Mouse (Mus musculus) spleen, adult 2 months (tissue): ENCODE results near the gene Prkca. TPM values are rescaled to one million over a fixed set of nuclear protein-coding genes. Genes with fewer than 3 reads are reported as not detected.
A peak's percentile ranks its signal among the peaks of the same experiment; 100 is the strongest.

Source experiments
- DNase-seq, 2 experiments: peaks; one replicate each; pipeline versions ENCODE4 v3.0.0 to v3.0.0-alpha.2; 2012 to 2021; ENCODE audit warnings: low spot score in 2 of 2, low read depth in 1 of 2
- H3K27ac ChIP-seq: fragments of 200-500 bp; 2 replicates; pipeline ENCODE4 v1.5.1; 2012; ENCODE audit warnings: low read length, inconsistent platforms; ENCODE audit not compliant: insufficient read depth
- H3K27me3 ChIP-seq: fragments of 200-500 bp; 2 replicates; pipeline ENCODE4 v1.6.1; 2012; ENCODE audit warnings: mild to moderate bottlenecking, moderate library complexity, low read length, inconsistent platforms; ENCODE audit not compliant: control insufficient read depth, insufficient read depth
- H3K36me3 ChIP-seq: fragments of 200-500 bp; 2 replicates; pipeline ENCODE4 v1.6.1; 2012; ENCODE audit warnings: mild to moderate bottlenecking, low read length, inconsistent platforms; ENCODE audit not compliant: control insufficient read depth, insufficient read depth
- H3K4me1 ChIP-seq: fragments of 200-500 bp; 2 replicates; pipeline ENCODE4 v1.6.1; 2011; ENCODE audit warnings: inconsistent platforms; ENCODE audit not compliant: control insufficient read depth, insufficient read depth, insufficient read length
- H3K4me3 ChIP-seq: fragments of 200-500 bp; 2 replicates; pipeline ENCODE4 v1.5.1; 2011; ENCODE audit warnings: mild to moderate bottlenecking, inconsistent platforms; ENCODE audit not compliant: insufficient read depth, insufficient read length; ENCODE audit errors: extremely low read depth
- CTCF ChIP-seq: fragments of 200-500 bp; IDR thresholded peaks from 2 replicates; pipeline ENCODE4 v1.5.1; 2011; ENCODE audit warnings: mild to moderate bottlenecking, inconsistent platforms; ENCODE audit not compliant: insufficient read depth, insufficient read length, insufficient replicate concordance; ENCODE audit errors: extremely low read depth
- POLR2A ChIP-seq: fragments of 200-500 bp; IDR thresholded peaks from 2 replicates; pipeline ENCODE4 v1.6.1; 2011; ENCODE audit warnings: low read depth, low read length, inconsistent platforms
- WGBS: fragments of 180-500 bp; shearing (Covaris S2); methylation state at CpG from one replicate; pipeline ENCODE4 v1.1.7; 2018; 5-methylcytosine and 5-hydroxymethylcytosine counted together
- polyA plus RNA-seq: library from polyadenylated mRNA; depleted of rRNA; stranded (reverse); fragments of >200 nt; gene quantifications from 2 replicates; pipeline ENCODE4 v1.2.3, GENCODE M21; 2012

Prkca gene
- polyA plus RNA-seq, 1 experiment = 8.4 TPM

GRCm38 (mm10) chr11:108061571-108062479 lies 281.9 kb downstream of the Prkca start:
- no peak overlapping the region for H3K4me3 ChIP-seq
- no peak for TF ChIP-seq POLR2A
- no peak for TF ChIP-seq CTCF
- H3K36me3 ChIP-seq = no peaks in the 10 kb centered on the region; the same call in 1 of the 2 replicates
- H3K27ac ChIP-seq = 0 out of 2 replicates have a peak overlapping the region, but pooled peaks have one; percentile 14
- DNase-seq = no peak
- no peaks in the 10 kb centered on the region for H3K4me1 ChIP-seq
- H3K27me3 ChIP-seq = no peaks in the 10 kb centered on the region
- 91% methylated on average over 17 of the region's 17 CpGs for WGBS

DNA sequence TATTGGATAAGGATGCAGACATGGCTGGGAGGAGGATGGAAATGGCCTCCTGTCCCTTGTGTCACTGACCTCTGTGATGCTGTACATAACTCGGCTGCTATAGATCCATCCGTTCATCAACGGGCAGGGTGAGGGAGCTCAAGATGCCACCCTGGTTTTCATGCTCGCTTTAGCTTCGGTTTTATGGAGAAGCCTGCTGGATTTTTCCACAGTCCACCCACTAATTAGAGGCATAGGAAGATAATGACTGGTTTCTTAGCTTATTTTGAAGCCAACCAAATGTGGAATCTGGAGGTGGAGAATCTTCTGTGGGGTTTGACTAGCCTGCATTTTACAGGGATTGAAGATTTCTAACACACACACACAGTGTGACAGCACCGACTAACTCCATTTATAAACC lies 286.6 kb downstream of the Prkca start:
- H3K4me3 ChIP-seq = no peak overlapping the region

DNA sequence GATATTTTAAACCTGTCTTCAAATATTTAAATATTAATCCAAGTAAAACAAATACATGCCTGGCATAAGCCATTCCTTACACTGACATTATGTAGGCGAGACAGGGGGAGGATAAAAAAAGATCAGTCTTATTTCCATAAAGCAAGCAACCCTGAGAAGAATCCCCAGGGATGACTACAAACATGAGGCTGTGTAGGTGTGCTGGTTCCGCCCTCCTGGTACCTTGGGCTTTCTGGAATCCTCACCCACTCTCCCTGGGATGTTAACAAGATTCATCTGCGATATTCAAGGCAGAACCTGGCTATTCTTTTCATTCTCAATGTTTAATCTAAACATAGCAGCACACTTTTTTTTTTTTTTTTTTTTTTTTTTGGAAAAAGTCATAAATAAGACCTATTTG lies 289.1 kb downstream of the Prkca start:
- 90% methylated on average over 3 of the region's 3 CpGs for WGBS
- Histone ChIP-seq H3K27me3 (no peaks in the 10 kb centered on the region), H3K4me3 (no peak overlapping the region), H3K4me1 (no peaks in the 10 kb centered on the region), H3K27ac (no peak overlapping the region), H3K36me3 (no peaks in the 10 kb centered on the region; the same call in none of the 2 replicates)
- DNase-seq = no peak
- no peak for TF ChIP-seq POLR2A
- TF ChIP-seq CTCF = no peak

More for the DNA sequence above, 286.6 kb downstream of the Prkca start:
- H3K27me3 ChIP-seq = no peaks in the 10 kb centered on the region
- H3K4me1 ChIP-seq = no peaks in the 10 kb centered on the region
- H3K27ac ChIP-seq = no peak overlapping the region
- WGBS = 91% methylated on average over 6 of the region's 6 CpGs
- no peak for DNase-seq
- no peaks in the 10 kb centered on the region; the same call in 1 of the 2 replicates for H3K36me3 ChIP-seq
- TF ChIP-seq POLR2A (no peak), CTCF (no peak)

- no peaks in the 10 kb centered on the region; the same call in none of the 2 replicates for H3K36me3 ChIP-seq
- no peak overlapping the region for H3K4me3 ChIP-seq
- 91% methylated on average over 10 of the region's 10 CpGs for WGBS
- no peak overlapping the region for H3K27ac ChIP-seq
- H3K27me3 ChIP-seq = no peaks in the 10 kb centered on the region
- no peak for DNase-seq
- TF ChIP-seq CTCF = no peak
- no peak for TF ChIP-seq POLR2A
- no peaks in the 10 kb centered on the region for H3K4me1 ChIP-seq
These were observed 290.0 kb downstream of the Prkca start for GRCm38 (mm10) chr11:108053746-108054145.

DNA sequence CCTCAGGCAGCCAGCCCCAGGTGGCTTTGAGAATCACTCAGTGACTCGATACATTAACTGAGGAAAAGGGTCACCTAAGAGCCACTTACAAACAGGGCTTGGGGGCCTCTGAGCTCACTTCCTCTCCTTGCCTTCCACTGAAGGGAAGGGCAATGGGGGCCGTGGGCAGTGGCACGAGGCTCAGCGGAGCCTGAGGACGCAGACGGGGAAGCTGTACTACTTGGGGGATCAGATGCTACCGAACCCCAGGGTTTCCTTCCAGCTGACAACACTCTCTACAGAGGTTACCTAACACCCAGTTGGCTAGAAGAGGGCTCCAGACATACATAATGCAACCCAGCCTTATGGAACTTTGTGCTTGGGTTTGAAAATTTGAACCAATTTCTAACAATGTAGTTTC lies 302.1 kb downstream of the Prkca start:
- no peaks in the 10 kb centered on the region for H3K36me3 ChIP-seq
- H3K4me3 ChIP-seq = no peak overlapping the region
- TF ChIP-seq POLR2A (no peak), CTCF (no peak)
- DNase-seq = no peak
- WGBS = 67% methylated on average over 7 of the region's 7 CpGs
- no peaks in the 10 kb centered on the region for H3K27me3 ChIP-seq
- H3K4me1 ChIP-seq = no peaks in the 10 kb centered on the region
- no peak overlapping the region for H3K27ac ChIP-seq

DNA sequence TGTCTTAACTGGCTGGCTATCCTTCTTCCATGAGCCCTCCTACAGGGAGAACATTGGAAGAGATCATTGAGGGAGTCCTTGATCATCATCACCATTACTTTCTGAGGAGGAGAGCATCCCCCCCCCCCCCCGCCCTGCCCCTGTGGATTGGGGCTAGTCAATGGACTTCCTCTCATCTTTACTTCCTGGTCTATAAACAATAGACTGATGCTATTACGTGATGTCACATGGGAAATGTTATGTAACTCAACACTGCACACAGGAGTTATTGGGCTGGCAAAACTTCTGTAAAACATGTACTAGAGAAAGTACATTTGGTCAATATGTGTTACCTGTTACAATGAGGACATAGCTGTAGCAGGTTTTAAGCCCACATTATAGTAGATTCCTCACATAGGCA lies 302.9 kb downstream of the Prkca start:
- TF ChIP-seq POLR2A (no peak), CTCF (no peak)
- 77% methylated on average over 2 of the region's 2 CpGs for WGBS
- H3K36me3 ChIP-seq = no peaks in the 10 kb centered on the region
- H3K27me3 ChIP-seq = no peaks in the 10 kb centered on the region
- H3K4me3 ChIP-seq = no peak overlapping the region
- no peak for DNase-seq
- no peak overlapping the region for H3K27ac ChIP-seq
- H3K4me1 ChIP-seq = no peaks in the 10 kb centered on the region

DNA sequence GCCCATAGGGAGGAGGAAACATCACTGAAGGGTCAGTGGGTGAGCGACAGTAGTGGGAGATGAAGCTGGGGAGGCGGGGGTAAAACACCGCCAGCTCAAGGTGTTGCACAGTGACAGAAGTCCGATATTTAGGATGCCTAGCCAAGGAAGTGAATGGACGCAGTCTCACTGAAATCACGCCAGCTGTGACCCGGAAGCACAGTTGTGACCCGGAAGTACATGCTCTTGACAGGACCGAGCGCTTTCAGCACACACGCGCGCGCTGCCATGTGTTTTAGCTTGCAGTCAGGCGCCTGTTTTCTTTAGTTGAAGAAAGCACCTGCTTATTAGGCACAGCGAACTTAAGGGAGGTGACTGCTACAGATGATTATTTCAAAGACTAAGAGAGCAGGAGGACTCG lies 304.0 kb downstream of the Prkca start:
- WGBS = 93% methylated on average over 17 of the region's 17 CpGs

More for the DNA sequence above, 304.0 kb downstream of the Prkca start:
- H3K4me1 ChIP-seq = no peaks in the 10 kb centered on the region
- no peak overlapping the region for H3K4me3 ChIP-seq
- DNase-seq = no peak
- no peaks in the 10 kb centered on the region for H3K36me3 ChIP-seq
- no peak overlapping the region for H3K27ac ChIP-seq
- no peaks in the 10 kb centered on the region for H3K27me3 ChIP-seq
- no peak for TF ChIP-seq CTCF
- TF ChIP-seq POLR2A = no peak
